In genomic region chr4:150709391-150710130, GRCm38 (mm10) we compare ENCODE assay signal across 11 mouse cellular contexts. TPM values are rescaled to one million over a fixed set of nuclear protein-coding genes. Genes with fewer than 3 reads are reported as not detected.
DNase-seq lines count a peak whose midpoint lies in the region; ATAC-seq and TF ChIP-seq lines count a peak whose summit lies in the region.
"Had no signal": no experiment of that assay in that cellular context is flagged by ENCODE, and none has a peak within 500 bp of the region (broad histone marks: within the 10 kb centered on the region; RNA-seq: fewer than 3 reads in every experiment).

No protein-coding gene starts in this region.

- no peak for ATAC-seq in forebrain, embryonic 14.5 days
- ATAC-seq in kidney, postnatal 0 days (replicated peaks; ENCODE audit: low FRiP score, low read depth): peak; percentile 21; the same call in 1 of the 2 replicates

- 42% methylated on average over 11 of the region's 11 CpGs for whole genome bisulfite sequencing in forebrain, embryonic 10.5 days
- WGBS in forebrain, embryonic 14.5 days: 29% methylated on average over 11 of the region's 11 CpGs
- 29% methylated on average over 11 of the region's 11 CpGs for WGBS in kidney, postnatal 0 days

- no peak overlapping the region for H3K4me3 ChIP-seq in forebrain, embryonic 10.5 days
- H3K4me3 ChIP-seq in forebrain, embryonic 14.5 days (ENCODE audit: low read depth, low read length): no peak overlapping the region
- no peak overlapping the region for H3K4me3 ChIP-seq in kidney, postnatal 0 days (replicated peaks; ENCODE audit: low read depth, low read length)

- intact Hi-C loops in left cerebral cortex, postnatal 36 days (cut with DNase I): loop anchor here (5.0 kb wide), 1 partner anchor 138 kb away; no protein-coding TSS in a partner anchor

- no peaks in the 10 kb centered on the region for H3K36me3 ChIP-seq in forebrain, embryonic 10.5 days (replicated peaks)
- H3K36me3 ChIP-seq in forebrain, embryonic 14.5 days (ENCODE audit: control insufficient read depth, insufficient read depth, low read length): no peaks in the 10 kb centered on the region
- H3K36me3 ChIP-seq in kidney, postnatal 0 days (ENCODE audit: insufficient read depth, low read length): no peaks in the 10 kb centered on the region

- H3K27ac ChIP-seq in forebrain, embryonic 10.5 days: peak overlapping the region; percentile 75
- no peak overlapping the region for H3K27ac ChIP-seq in forebrain, embryonic 14.5 days (ENCODE audit: low read depth, low read length)
- H3K27ac ChIP-seq in kidney, postnatal 0 days: peak overlapping the region; percentile 80

- no peak overlapping the region for H3K9ac ChIP-seq in forebrain, embryonic 14.5 days (ENCODE audit: low read length)
- H3K9ac ChIP-seq in kidney, postnatal 0 days (ENCODE audit: low read depth, low read length): peak overlapping the region; percentile 31; the same call in 1 of the 2 replicates

- H3K4me1 ChIP-seq in forebrain, embryonic 10.5 days: peaks cover 34% of the 10 kb centered on the region
- peaks cover 2% of the 10 kb centered on the region; the same call in 1 of the 2 replicates for H3K4me1 ChIP-seq in forebrain, embryonic 14.5 days (ENCODE audit: control insufficient read depth, insufficient read depth, low read length)
- peaks cover 33% of the 10 kb centered on the region for H3K4me1 ChIP-seq in kidney, postnatal 0 days (replicated peaks; ENCODE audit: insufficient read depth, low read length)

- H3K4me2 ChIP-seq in forebrain, embryonic 14.5 days (ENCODE audit: low read length): no peak overlapping the region
- H3K4me2 ChIP-seq in kidney, postnatal 0 days (ENCODE audit: low read length): no peak overlapping the region

- peaks cover 24% of the 10 kb centered on the region; the same call in 1 of the 2 replicates for H3K27me3 ChIP-seq in forebrain, embryonic 10.5 days (ENCODE audit: poor library complexity, severe bottlenecking)
- H3K27me3 ChIP-seq in forebrain, embryonic 14.5 days (replicated peaks; ENCODE audit: control insufficient read depth, insufficient read depth, low read length): no peaks in the 10 kb centered on the region
- H3K27me3 ChIP-seq in kidney, postnatal 0 days (ENCODE audit: insufficient read depth, low read length): no peaks in the 10 kb centered on the region

- no peaks in the 10 kb centered on the region for H3K9me3 ChIP-seq in forebrain, embryonic 10.5 days
- H3K9me3 ChIP-seq in forebrain, embryonic 14.5 days (replicated peaks; ENCODE audit: control insufficient read depth, low read length): no peaks in the 10 kb centered on the region
- H3K9me3 ChIP-seq in kidney, postnatal 0 days (replicated peaks; ENCODE audit: low read length): no peaks in the 10 kb centered on the region

- peak; percentile 30 for DNase-seq in forebrain, embryonic 10.5 days (ENCODE audit: extremely low spot score, low spot score)
- no peak for DNase-seq in forebrain, embryonic 14.5 days (ENCODE audit: low spot score)
- peak; percentile 42 for DNase-seq in ovary, postnatal 36 days (ENCODE audit: low spot score)
- no peak for DNase-seq in ovary, postnatal 10 days (ENCODE audit: low spot score)
- peak; percentile 68 for DNase-seq in kidney, postnatal 0 days (ENCODE audit: low spot score)
- DNase-seq in spleen, adult 18-20 months: no peak
- DNase-seq in left cerebral cortex, postnatal 36 days (ENCODE audit: low spot score in 2 of 2): no peak
- DNase-seq in yolk sac, embryonic 10.5 days (ENCODE audit: low spot score): no peak
- DNase-seq: cerebellum, adult 18-20 months; heart, adult 11 months had no signal

- TF ChIP-seq CTCF in kidney, postnatal 0 days (IDR thresholded peaks at IDR 0.05; ENCODE audit: low read depth): no peak

RNA-seq across cellular contexts. Expression of gene Slc45a1, which starts 57.6 kb away (rescaled TPM):
- 1.1 and 1.6 TPM in 2 replicates for polyA plus RNA-seq in forebrain, embryonic 10.5 days (2016; fragmentation: Nextera tagmentation; extraction: Ambion mirVana)
- 13.1 and 15.9 TPM in 2 replicates for polyA plus RNA-seq in forebrain, embryonic 14.5 days (2014; fragmentation: Nextera tagmentation; extraction: Ambion mirVana)
- 0.04 TPM in 2 replicates for polyA plus RNA-seq in kidney, postnatal 0 days (2015; fragmentation: Nextera tagmentation; extraction: Ambion mirVana)
- total RNA-seq in left cerebral cortex, postnatal 36 days (2021): 10 to 100 TPM; 43.0 to 53.0 TPM
- total RNA-seq: neutrophil, adult 5-6 weeks had no signal

Comparison
In these comparisons a context has a peak if more than half of its experiments do, and no peak if none do; other contexts are left out.
1. DNase-seq: peak in forebrain, embryonic 10.5 days (single experiment), ovary, postnatal 36 days (single experiment) and kidney, postnatal 0 days (single experiment); none in forebrain, embryonic 14.5 days (single experiment), ovary, postnatal 10 days (single experiment), spleen, adult 18-20 months (0 of 2), left cerebral cortex, postnatal 36 days (0 of 2) and yolk sac, embryonic 10.5 days (single experiment).